Mouse (Mus musculus): Measurements from ENCODE around the gene Smyd3. TPM values are rescaled to one million over a fixed set of nuclear protein-coding genes. Genes with fewer than 3 reads are reported as not detected.

Smyd3 gene
- polyA plus RNA-seq, 1 experiment from 2014 or later, result 11.3 TPM

- H3K4me3 ChIP-seq (ENCODE audit: low read depth, low read length), result no peak overlapping the region
- no peak for ATAC-seq
- no peaks in the 10 kb centered on the region for H3K9me3 ChIP-seq (ENCODE audit: control insufficient read depth)
- H3K9ac ChIP-seq (ENCODE audit: low read depth, low read length), result no peak overlapping the region
- 49% methylated on average over 12 of the region's 12 CpGs for whole genome bisulfite sequencing
- H3K4me2 ChIP-seq (replicated peaks; ENCODE audit: low read depth), result no peak overlapping the region
- no peaks in the 10 kb centered on the region for H3K4me1 ChIP-seq (replicated peaks; ENCODE audit: control insufficient read depth, insufficient read depth, low read length)
- no peaks in the 10 kb centered on the region for H3K27me3 ChIP-seq (replicated peaks; ENCODE audit: control insufficient read depth, insufficient read depth, low read length)
- no peak for TF ChIP-seq CTCF (IDR thresholded peaks at IDR 0.05; ENCODE audit: low read depth)
- H3K27ac ChIP-seq (ENCODE audit: low read depth, low read length), result no peak overlapping the region
- H3K36me3 ChIP-seq (ENCODE audit: control insufficient read depth, insufficient read depth), result no peaks in the 10 kb centered on the region
Observed at GRCm38 (mm10) chr1:179043644-179044043, 474.2 kb downstream of the Smyd3 start.

- no peak for ATAC-seq
- WGBS, result 79% methylated on average over 8 of the region's 8 CpGs
- no peak for TF ChIP-seq CTCF (IDR thresholded peaks at IDR 0.05; ENCODE audit: low read depth)
Observed at GRCm38 (mm10) chr1:179041905-179042337, 475.9 kb downstream of the Smyd3 start.

GRCm38 (mm10) chr1:179041231-179041904, 476.5 kb downstream of the Smyd3 start:
- H3K36me3 ChIP-seq (ENCODE audit: control insufficient read depth, insufficient read depth), result no peaks in the 10 kb centered on the region
- no peak overlapping the region for H3K4me2 ChIP-seq (replicated peaks; ENCODE audit: low read depth)
- H3K9me3 ChIP-seq (ENCODE audit: control insufficient read depth), result no peaks in the 10 kb centered on the region
- no peak for ATAC-seq
- no peak overlapping the region for H3K9ac ChIP-seq (ENCODE audit: low read depth, low read length)
- H3K4me3 ChIP-seq (ENCODE audit: low read depth, low read length), result no peak overlapping the region
- no peak for TF ChIP-seq CTCF (IDR thresholded peaks at IDR 0.05; ENCODE audit: low read depth)
- H3K4me1 ChIP-seq (replicated peaks; ENCODE audit: control insufficient read depth, insufficient read depth, low read length), result no peaks in the 10 kb centered on the region
- WGBS, result 89% methylated on average over 14 of the region's 14 CpGs
- no peaks in the 10 kb centered on the region for H3K27me3 ChIP-seq (replicated peaks; ENCODE audit: control insufficient read depth, insufficient read depth, low read length)
- no peak overlapping the region for H3K27ac ChIP-seq (ENCODE audit: low read depth, low read length)

More at GRCm38 (mm10) chr1:179041905-179042337, 475.9 kb downstream of the Smyd3 start:
- no peaks in the 10 kb centered on the region for H3K27me3 ChIP-seq (replicated peaks; ENCODE audit: control insufficient read depth, insufficient read depth, low read length)
- H3K9ac ChIP-seq (ENCODE audit: low read depth, low read length), result no peak overlapping the region
- H3K4me2 ChIP-seq (replicated peaks; ENCODE audit: low read depth), result no peak overlapping the region
- H3K36me3 ChIP-seq (ENCODE audit: control insufficient read depth, insufficient read depth), result no peaks in the 10 kb centered on the region
- no peak overlapping the region for H3K4me3 ChIP-seq (ENCODE audit: low read depth, low read length)
- H3K9me3 ChIP-seq (ENCODE audit: control insufficient read depth), result no peaks in the 10 kb centered on the region
- no peak overlapping the region for H3K27ac ChIP-seq (ENCODE audit: low read depth, low read length)
- no peaks in the 10 kb centered on the region for H3K4me1 ChIP-seq (replicated peaks; ENCODE audit: control insufficient read depth, insufficient read depth, low read length)

GRCm38 (mm10) chr1:179038801-179039200, 479.0 kb downstream of the Smyd3 start:
- Histone ChIP-seq H3K4me2 (replicated peaks; ENCODE audit: low read depth) (no peak overlapping the region), H3K9me3 (ENCODE audit: control insufficient read depth) (no peaks in the 10 kb centered on the region), H3K9ac (ENCODE audit: low read depth, low read length) (no peak overlapping the region), H3K27me3 (replicated peaks; ENCODE audit: control insufficient read depth, insufficient read depth, low read length) (no peaks in the 10 kb centered on the region), H3K27ac (ENCODE audit: low read depth, low read length) (no peak overlapping the region), H3K4me1 (replicated peaks; ENCODE audit: control insufficient read depth, insufficient read depth, low read length) (no peaks in the 10 kb centered on the region), H3K4me3 (ENCODE audit: low read depth, low read length) (no peak overlapping the region), H3K36me3 (ENCODE audit: control insufficient read depth, insufficient read depth) (no peaks in the 10 kb centered on the region)
- no peak for TF ChIP-seq CTCF (IDR thresholded peaks at IDR 0.05; ENCODE audit: low read depth)
- 97% methylated on average over 4 of the region's 4 CpGs for WGBS
- no peak for ATAC-seq

GRCm38 (mm10) chr1:179032947-179033346, 484.9 kb downstream of the Smyd3 start:
- Histone ChIP-seq H3K4me1 (replicated peaks; ENCODE audit: control insufficient read depth, insufficient read depth, low read length) (no peaks in the 10 kb centered on the region), H3K27me3 (replicated peaks; ENCODE audit: control insufficient read depth, insufficient read depth, low read length) (no peaks in the 10 kb centered on the region), H3K4me3 (ENCODE audit: low read depth, low read length) (no peak overlapping the region), H3K36me3 (ENCODE audit: control insufficient read depth, insufficient read depth) (no peaks in the 10 kb centered on the region), H3K27ac (ENCODE audit: low read depth, low read length) (no peak overlapping the region), H3K9me3 (ENCODE audit: control insufficient read depth) (no peaks in the 10 kb centered on the region), H3K9ac (ENCODE audit: low read depth, low read length) (no peak overlapping the region), H3K4me2 (replicated peaks; ENCODE audit: low read depth) (no peak overlapping the region)
- no peak for TF ChIP-seq CTCF (IDR thresholded peaks at IDR 0.05; ENCODE audit: low read depth)
- no peak for ATAC-seq
- WGBS, result 95% methylated on average over 2 of the region's 2 CpGs

- no peak for ATAC-seq
- WGBS, result 96% methylated on average over 5 of the region's 5 CpGs
- TF ChIP-seq CTCF (IDR thresholded peaks at IDR 0.05; ENCODE audit: low read depth), result no peak
- H3K27ac ChIP-seq (ENCODE audit: low read depth, low read length), result no peak overlapping the region
- H3K4me3 ChIP-seq (ENCODE audit: low read depth, low read length), result no peak overlapping the region
- H3K4me2 ChIP-seq (replicated peaks; ENCODE audit: low read depth), result no peak overlapping the region
- H3K36me3 ChIP-seq (ENCODE audit: control insufficient read depth, insufficient read depth), result no peaks in the 10 kb centered on the region
- no peaks in the 10 kb centered on the region for H3K4me1 ChIP-seq (replicated peaks; ENCODE audit: control insufficient read depth, insufficient read depth, low read length)
- H3K9ac ChIP-seq (ENCODE audit: low read depth, low read length), result no peak overlapping the region
- H3K9me3 ChIP-seq (ENCODE audit: control insufficient read depth), result no peaks in the 10 kb centered on the region
- no peaks in the 10 kb centered on the region for H3K27me3 ChIP-seq (replicated peaks; ENCODE audit: control insufficient read depth, insufficient read depth, low read length)
Observed at GRCm38 (mm10) chr1:179031581-179031980, 486.3 kb downstream of the Smyd3 start.

All from intestine, postnatal 0 days (tissue).